Mouse (Mus musculus) heart, postnatal 4 days (tissue): ENCODE data around the gene Stard10. TPM values are rescaled to one million over a fixed set of nuclear protein-coding genes. Genes with fewer than 3 reads are reported as not detected.

Experiments used
- total RNA-seq, 2 experiments: library from RNA; stranded (reverse); gene quantifications; 2 replicates each; pipeline ENCODE4 v1.2.3; 2021

Stard10 gene
- total RNA-seq, 2 experiments from 2014 or later = 45.6 to 53.6 TPM

Other genes starting within 250 kb of the Stard10 start
- gene Fchsd2, start 224.2 kb upstream of the Stard10 start, total RNA-seq = 10 to 100 TPM; 20.4 to 22.1 TPM
- gene Atg16l2, start 14.8 kb upstream of the Stard10 start, total RNA-seq = 10 to 100 TPM; 13.0 to 16.0 TPM
- 10 to 100 TPM; 44.5 to 44.8 TPM for gene Arap1, start 31.0 kb downstream of the Stard10 start, total RNA-seq
- gene Gm45837, start 93.8 kb downstream of the Stard10 start, total RNA-seq = 1 to 10 TPM in 1 of 2 experiments, not detected in 1; 7.4 TPM
- gene Pde2a, start 104.6 kb downstream of the Stard10 start, total RNA-seq = 10 to 100 TPM; 42.4 to 42.8 TPM